Mouse (Mus musculus) brain, embryonic 14.5 days (tissue): ENCODE measurements around the gene Mrpl11.

Source experiments
- CTCF ChIP-seq: fragments of 200-500 bp; IDR thresholded peaks from 2 replicates; pipeline ENCODE4 v1.5.1; 2012; ENCODE audit warnings: inconsistent platforms, mild to moderate bottlenecking, moderate library complexity, borderline replicate concordance; ENCODE audit not compliant: insufficient read depth, insufficient read length; ENCODE audit errors: extremely low read depth
- POLR2A ChIP-seq: fragments of 200-500 bp; IDR thresholded peaks from 2 replicates; pipeline ENCODE4 v1.6.1; 2012; ENCODE audit warnings: mild to moderate bottlenecking, inconsistent platforms, borderline replicate concordance; ENCODE audit not compliant: poor library complexity, insufficient read depth, insufficient read length, severe bottlenecking; ENCODE audit errors: extremely low read depth

DNA sequence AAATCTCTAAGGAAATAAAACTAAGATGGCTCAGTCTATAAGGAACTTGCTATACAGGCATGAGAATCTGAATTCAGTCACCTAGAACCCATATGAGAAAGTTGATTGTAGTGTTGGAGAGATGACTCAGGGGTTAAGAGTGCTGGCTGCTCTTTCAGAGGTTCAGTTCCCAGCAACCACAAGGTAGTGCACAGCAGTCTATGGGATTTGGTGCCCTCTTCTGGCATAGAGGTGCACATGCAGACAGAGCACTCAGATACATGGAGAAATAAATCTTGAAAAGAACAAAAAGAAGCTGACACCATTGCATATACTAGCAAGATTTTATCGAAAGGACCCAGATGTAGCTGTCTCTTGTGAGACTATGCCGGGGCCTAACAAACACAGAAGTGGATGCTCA lies 6.3 kb downstream of the Mrpl11 start:
- TF ChIP-seq POLR2A, result no peak
- peak; percentile 48; the same call in 1 of the 2 replicates for TF ChIP-seq CTCF
